Mouse (Mus musculus): ENCODE data around the gene Nme6. TPM values are rescaled to one million over a fixed set of nuclear protein-coding genes. Genes with fewer than 3 reads are reported as not detected.

Nme6 gene
- polyA plus RNA-seq, 1 experiment from 2014 or later, result 60.8 TPM

DNA sequence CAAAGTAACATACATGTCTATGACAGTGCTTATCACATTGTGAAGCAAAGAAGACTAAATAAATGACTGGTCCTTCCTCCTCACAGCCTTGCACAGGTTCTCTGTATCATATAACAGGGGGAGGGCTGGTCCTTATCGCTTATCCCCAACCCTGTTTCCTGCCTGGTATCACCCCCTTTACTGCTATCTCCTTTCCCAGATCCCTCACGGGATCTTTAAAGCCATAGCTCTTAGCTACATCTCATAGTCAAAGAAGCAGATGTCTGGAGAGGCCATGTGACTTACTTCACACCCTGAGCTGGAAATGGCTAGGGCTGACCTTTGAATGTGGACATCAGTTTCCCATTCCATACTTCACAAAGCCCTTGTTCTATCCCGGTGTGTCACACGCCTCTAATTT is 6.8 kb upstream of the Nme6 start:
- no peaks in the 10 kb centered on the region for H3K9me3 ChIP-seq (replicated peaks)
- H3K36me3 ChIP-seq, result peaks cover 11% of the 10 kb centered on the region; the same call in 1 of the 2 replicates
- no peak overlapping the region for H3K9ac ChIP-seq
- H3K4me3 ChIP-seq (replicated peaks), result no peak overlapping the region
- no peaks in the 10 kb centered on the region for H3K27me3 ChIP-seq
- ATAC-seq (ENCODE audit: insufficient number of reproducible peaks, low FRiP score, low TSS enrichment, low read depth), result no peak
- 65% methylated on average over 4 of the region's 4 CpGs for WGBS
- H3K4me1 ChIP-seq, result no peaks in the 10 kb centered on the region
- H3K27ac ChIP-seq (replicated peaks), result no peak overlapping the region
- H3K4me2 ChIP-seq (replicated peaks), result no peak overlapping the region

DNA sequence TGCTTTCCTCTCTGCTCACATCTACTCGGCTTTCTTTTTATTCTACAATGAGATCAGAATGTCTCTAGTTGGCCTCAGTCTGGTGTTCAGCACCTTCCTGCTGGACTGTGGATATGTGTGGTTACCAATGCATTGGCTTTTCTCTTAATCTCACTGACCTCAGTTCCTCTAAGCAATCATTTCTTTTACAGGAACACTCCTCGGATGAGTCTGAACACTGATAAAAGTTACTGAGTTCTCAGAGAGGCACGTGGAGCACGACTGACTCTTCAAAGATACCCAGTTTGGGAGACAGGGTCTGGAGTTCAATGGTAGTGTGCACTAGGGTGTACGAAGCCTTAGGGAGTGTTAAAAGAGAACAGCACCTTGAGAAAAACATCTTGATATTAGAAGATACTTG is 6.4 kb upstream of the Nme6 start:
- Histone ChIP-seq H3K27me3 (no peaks in the 10 kb centered on the region), H3K36me3 (peaks cover 11% of the 10 kb centered on the region; the same call in 1 of the 2 replicates), H3K4me2 (replicated peaks) (no peak overlapping the region), H3K9ac (no peak overlapping the region), H3K9me3 (replicated peaks) (no peaks in the 10 kb centered on the region), H3K4me3 (replicated peaks) (no peak overlapping the region), H3K27ac (replicated peaks) (no peak overlapping the region), H3K4me1 (no peaks in the 10 kb centered on the region)
- no peak for ATAC-seq (ENCODE audit: insufficient number of reproducible peaks, low FRiP score, low TSS enrichment, low read depth)
- 75% methylated on average over 5 of the region's 5 CpGs for WGBS

DNA sequence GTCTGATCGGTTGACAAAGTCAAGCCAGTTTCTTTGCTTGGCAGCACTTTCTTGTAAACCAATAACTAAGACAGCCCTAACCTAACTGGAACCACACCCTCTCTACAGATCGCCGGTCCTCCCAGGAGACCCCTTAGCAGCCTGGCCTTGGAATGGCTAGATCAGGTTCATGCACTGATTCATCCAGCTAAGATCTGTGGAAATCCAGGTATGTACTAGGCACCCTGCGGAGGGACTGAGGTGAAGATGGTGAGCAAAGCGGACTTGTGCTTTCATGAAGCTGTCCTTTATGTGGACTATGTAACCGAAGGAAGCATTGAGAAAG is 501 bp downstream of the Nme6 start:
- peak overlapping the region; percentile 89; the same call in 1 of the 2 replicates for H3K27ac ChIP-seq (replicated peaks)

DNA sequence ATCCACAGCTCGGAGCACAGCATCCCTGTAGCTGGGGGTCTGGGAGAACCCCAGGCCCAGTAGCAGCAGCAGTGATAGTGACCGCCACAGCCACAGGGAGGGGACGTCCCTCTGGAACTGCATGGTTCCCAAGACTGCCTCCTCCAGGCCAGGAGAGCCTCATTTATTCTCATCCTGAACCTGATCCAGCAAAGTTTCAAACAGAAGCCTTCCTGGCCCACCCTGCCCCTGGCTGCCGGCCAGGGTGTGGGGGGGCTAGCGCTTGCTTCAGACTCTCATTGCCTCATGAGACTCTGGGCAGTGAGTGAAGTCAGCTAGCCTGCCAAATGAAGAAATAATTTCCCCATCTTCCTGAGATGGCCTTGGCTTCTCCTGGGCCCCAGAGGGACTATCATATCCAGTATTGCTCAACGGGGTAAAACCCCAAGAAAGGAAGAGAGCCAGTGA is 16.8 kb downstream of the Nme6 start, which contains the start of gene Camp:
Gene Camp (minus strand): TSS at position 306 of the 447 bp plus-strand sequence.
- Histone ChIP-seq H3K27ac (replicated peaks) (no peak within 1 kb of the TSS), H3K4me3 (replicated peaks) (no peak within 1 kb of the TSS), H3K27me3 (no peaks in the 10 kb centered on the region), H3K36me3 (peaks cover 4% of the 10 kb centered on the region), H3K9ac (no peak within 1 kb of the TSS), H3K9me3 (replicated peaks) (no peaks in the 10 kb centered on the region), H3K4me2 (replicated peaks) (no peak within 1 kb of the TSS), H3K4me1 (peaks cover 7% of the 10 kb centered on the region)
- WGBS, result 57% methylated on average over 6 of the region's 6 CpGs
- peak; percentile 17; the same call in 1 of the 2 replicates for ATAC-seq (ENCODE audit: insufficient number of reproducible peaks, low FRiP score, low TSS enrichment, low read depth)

More for the DNA sequence above, 501 bp downstream of the Nme6 start:
- Histone ChIP-seq H3K9ac (peak overlapping the region; percentile 64), H3K9me3 (replicated peaks) (no peaks in the 10 kb centered on the region), H3K36me3 (peaks cover 30% of the 10 kb centered on the region), H3K4me1 (peaks cover 12% of the 10 kb centered on the region), H3K27me3 (no peaks in the 10 kb centered on the region), H3K4me3 (replicated peaks) (peak overlapping the region; percentile 71), H3K4me2 (replicated peaks) (peak overlapping the region; percentile 85)
- WGBS, result 7% methylated on average over 6 of the region's 6 CpGs
- ATAC-seq (ENCODE audit: insufficient number of reproducible peaks, low FRiP score, low TSS enrichment, low read depth), result peak; percentile 25; the same call in 1 of the 2 replicates

DNA sequence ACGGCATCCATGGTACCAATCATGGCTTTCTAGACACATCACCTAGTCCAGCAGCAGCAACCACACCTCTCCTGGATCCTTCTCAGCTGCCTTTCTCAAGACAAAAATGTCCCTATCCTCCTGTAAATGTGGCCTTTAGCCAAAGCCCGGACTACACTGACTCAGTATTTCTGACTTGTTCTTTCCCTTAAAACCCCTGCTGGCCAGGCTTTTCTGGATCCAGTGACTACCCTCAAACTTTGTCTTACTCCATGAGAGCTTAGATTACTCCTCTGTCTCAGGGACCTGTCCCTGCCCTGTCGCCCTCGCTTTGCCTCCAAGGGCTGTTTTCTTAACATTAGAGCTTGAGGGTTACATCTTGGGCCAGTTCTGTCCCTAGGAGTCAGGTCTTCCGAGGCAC is 17.6 kb downstream of the Nme6 start:
- H3K27me3 ChIP-seq, result no peaks in the 10 kb centered on the region
- ATAC-seq (ENCODE audit: insufficient number of reproducible peaks, low FRiP score, low TSS enrichment, low read depth), result no peak
- H3K27ac ChIP-seq (replicated peaks), result no peak overlapping the region
- peaks cover 3% of the 10 kb centered on the region; the same call in 1 of the 2 replicates for H3K36me3 ChIP-seq
- peaks cover 7% of the 10 kb centered on the region for H3K4me1 ChIP-seq
- H3K9ac ChIP-seq, result no peak overlapping the region
- H3K4me3 ChIP-seq (replicated peaks), result no peak overlapping the region
- no peak overlapping the region for H3K4me2 ChIP-seq (replicated peaks)
- WGBS, result 82% methylated on average over 5 of the region's 5 CpGs
- no peaks in the 10 kb centered on the region for H3K9me3 ChIP-seq (replicated peaks)

DNA sequence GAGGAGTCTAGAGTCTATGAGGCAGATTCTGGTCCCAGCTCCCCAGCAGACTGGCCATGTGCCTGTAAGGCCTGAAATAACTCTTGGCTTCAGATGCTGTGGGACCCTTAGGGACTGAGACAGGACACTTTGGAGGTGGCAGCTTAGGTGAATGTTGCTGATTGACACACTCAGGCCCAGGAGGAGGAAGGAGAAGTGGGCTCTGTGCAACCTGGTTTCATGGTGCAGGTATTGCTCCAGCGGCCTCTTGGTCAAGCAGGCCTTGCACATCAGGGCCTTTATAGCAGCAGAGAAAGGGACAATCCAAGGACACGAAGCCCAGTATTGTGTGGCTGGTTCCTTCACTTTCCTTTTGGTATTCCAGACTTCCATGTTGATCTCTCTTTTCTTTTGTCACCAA is 21.8 kb downstream of the Nme6 start:
- no peak overlapping the region for H3K4me2 ChIP-seq (replicated peaks)
- no peaks in the 10 kb centered on the region for H3K9me3 ChIP-seq (replicated peaks)
- H3K9ac ChIP-seq, result no peak overlapping the region
- no peak overlapping the region for H3K4me3 ChIP-seq (replicated peaks)
- peaks cover 3% of the 10 kb centered on the region for H3K4me1 ChIP-seq
- WGBS, result 86% methylated on average over 2 of the region's 2 CpGs
- no peak overlapping the region for H3K27ac ChIP-seq (replicated peaks)
- H3K36me3 ChIP-seq, result no peaks in the 10 kb centered on the region
- no peak for ATAC-seq (ENCODE audit: insufficient number of reproducible peaks, low FRiP score, low TSS enrichment, low read depth)
- no peaks in the 10 kb centered on the region for H3K27me3 ChIP-seq

DNA sequence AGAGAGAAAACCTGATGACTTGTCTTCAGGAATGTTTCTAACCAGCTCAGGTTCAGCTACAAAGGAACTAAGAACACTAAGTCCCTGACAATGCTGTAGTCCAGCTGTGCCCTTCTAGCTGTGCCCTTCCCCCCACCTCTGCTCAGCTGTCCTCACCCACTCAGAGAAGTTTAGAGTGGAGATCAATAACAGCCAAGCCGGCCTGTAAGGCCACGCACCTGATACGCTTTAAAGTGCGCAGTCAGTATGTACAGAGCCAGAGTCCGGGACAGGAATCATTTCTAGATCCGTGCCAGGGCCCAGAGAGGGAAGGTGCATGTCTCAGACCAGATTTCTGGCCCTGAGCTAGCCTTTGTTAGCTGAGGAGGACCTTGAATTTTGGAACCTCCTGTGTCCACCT is 23.4 kb downstream of the Nme6 start:
- Histone ChIP-seq H3K9ac (no peak overlapping the region), H3K36me3 (no peaks in the 10 kb centered on the region), H3K27ac (replicated peaks) (no peak overlapping the region), H3K4me2 (replicated peaks) (no peak overlapping the region), H3K27me3 (no peaks in the 10 kb centered on the region), H3K4me3 (replicated peaks) (no peak overlapping the region), H3K9me3 (replicated peaks) (no peaks in the 10 kb centered on the region), H3K4me1 (no peaks in the 10 kb centered on the region)
- 72% methylated on average over 6 of the region's 6 CpGs for WGBS
- ATAC-seq (ENCODE audit: insufficient number of reproducible peaks, low FRiP score, low TSS enrichment, low read depth), result no peak

DNA sequence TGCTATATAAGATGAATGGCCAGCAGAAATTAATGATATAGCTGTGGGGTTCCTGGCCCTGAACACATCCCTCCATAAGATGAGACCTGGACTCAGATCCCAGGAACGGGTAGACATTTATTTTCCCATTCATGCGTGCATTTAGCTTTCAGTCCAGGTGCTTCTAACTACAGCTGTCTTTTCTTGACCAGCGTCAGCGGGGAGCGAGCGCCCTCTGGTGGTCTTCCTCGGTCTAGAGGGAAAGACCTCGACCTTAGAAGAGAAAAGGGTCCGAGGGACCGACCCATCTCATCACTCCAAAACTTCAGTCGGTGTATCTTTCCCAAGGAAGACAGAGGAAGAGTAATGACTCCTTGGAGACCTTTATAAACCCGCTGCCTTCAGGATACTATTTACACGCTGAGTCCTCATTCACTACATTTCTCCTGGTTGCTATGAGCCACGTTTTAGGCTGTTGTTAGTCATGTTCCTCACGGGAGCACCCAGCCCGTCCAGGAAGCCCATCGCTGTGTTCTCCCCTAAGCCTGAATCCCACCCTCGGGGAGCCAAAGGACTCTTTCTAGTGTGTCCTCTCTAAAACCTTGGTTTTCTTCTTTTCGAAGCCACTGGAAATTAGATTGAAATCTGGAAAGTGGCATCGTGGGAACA is 30.0 kb downstream of the Nme6 start:
- Histone ChIP-seq H3K4me1 (no peaks in the 10 kb centered on the region), H3K4me2 (replicated peaks) (peak overlapping the region; percentile 37), H3K27ac (replicated peaks) (no peak overlapping the region), H3K9ac (no peak overlapping the region), H3K4me3 (replicated peaks) (no peak overlapping the region), H3K36me3 (no peaks in the 10 kb centered on the region), H3K27me3 (no peaks in the 10 kb centered on the region), H3K9me3 (replicated peaks) (no peaks in the 10 kb centered on the region)
- WGBS, result 15% methylated on average over 20 of the region's 20 CpGs
- ATAC-seq (ENCODE audit: insufficient number of reproducible peaks, low FRiP score, low TSS enrichment, low read depth), result no peak

DNA sequence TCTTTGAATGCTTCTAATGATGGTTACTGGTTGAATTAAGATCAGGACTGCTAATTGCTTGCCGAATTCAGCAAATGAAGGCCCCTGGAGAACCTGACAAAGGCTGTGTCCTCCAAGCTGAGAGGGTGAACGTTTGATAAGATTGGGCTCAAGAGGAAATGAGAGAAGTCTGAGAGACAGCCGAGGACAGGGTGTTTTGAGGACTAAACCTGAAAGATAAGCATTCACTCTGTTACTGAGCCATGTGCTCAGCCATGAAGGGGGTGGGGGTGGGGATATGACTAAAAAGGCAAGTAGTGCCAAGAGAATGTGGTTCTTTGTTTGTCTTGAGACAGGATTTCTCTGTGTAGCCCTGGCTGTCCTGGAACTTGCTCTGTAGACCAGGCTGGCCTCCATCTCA is 30.5 kb downstream of the Nme6 start:
- H3K4me3 ChIP-seq (replicated peaks), result no peak overlapping the region
- H3K27me3 ChIP-seq, result no peaks in the 10 kb centered on the region
- H3K9me3 ChIP-seq (replicated peaks), result no peaks in the 10 kb centered on the region
- no peak overlapping the region for H3K27ac ChIP-seq (replicated peaks)
- WGBS, result 47% methylated on average over 3 of the region's 3 CpGs
- H3K4me1 ChIP-seq, result no peaks in the 10 kb centered on the region
- ATAC-seq (ENCODE audit: insufficient number of reproducible peaks, low FRiP score, low TSS enrichment, low read depth), result no peak
- no peak overlapping the region for H3K9ac ChIP-seq
- H3K4me2 ChIP-seq (replicated peaks), result peak overlapping the region; percentile 37; the same call in 1 of the 2 replicates
- H3K36me3 ChIP-seq, result no peaks in the 10 kb centered on the region

DNA sequence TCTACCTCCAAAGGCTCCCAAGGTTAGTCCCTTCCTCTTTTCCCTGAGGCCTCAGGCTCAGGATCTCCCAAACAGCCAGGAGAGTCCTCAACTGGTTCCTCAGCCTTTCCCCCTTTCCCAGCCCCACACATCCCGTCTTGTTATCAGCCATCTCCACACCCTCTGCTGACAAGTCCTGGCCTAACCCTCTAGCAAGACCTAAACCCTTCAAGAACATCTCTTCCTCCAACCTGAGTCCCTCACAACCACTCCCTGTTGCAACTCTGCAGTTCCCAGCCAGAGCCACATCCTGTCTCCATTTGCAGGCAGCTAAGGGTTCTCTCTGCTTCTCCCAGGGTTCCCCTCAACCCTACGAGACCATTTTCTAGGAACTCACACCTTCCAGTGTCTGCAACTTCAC is 33.7 kb downstream of the Nme6 start:
- H3K4me3 ChIP-seq (replicated peaks), result no peak overlapping the region
- no peak for ATAC-seq (ENCODE audit: insufficient number of reproducible peaks, low FRiP score, low TSS enrichment, low read depth)
- 65% methylated on average over 2 of the region's 2 CpGs for WGBS

DNA sequence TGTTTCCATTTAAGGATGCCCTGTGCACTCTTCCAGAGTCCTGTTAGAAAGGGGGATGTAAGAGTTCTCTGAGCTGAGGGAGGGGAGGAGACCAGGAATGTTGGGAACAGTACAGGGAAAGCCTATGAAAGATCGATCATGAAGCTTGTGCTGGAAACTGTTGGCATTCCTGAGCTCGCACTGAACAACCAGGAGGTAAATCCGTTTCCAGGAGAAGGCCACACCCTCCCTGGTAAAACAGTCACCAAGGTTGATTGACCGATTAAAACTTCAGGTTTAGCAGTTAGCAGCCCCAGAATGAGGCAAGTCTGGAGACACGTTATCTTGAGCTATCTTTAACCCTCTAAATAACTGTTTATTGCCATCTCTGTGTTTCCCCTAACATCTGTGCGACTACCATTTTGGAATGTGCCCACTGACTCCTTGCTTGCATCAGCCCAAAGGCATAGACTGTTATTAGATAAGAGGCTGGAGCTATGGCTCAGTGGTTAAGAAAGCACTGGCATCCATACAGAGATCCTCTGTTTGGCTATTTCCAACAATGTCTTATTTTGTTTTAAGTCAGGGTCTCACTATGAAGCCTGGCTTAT is 38.5 kb downstream of the Nme6 start:
- Histone ChIP-seq H3K27me3 (no peaks in the 10 kb centered on the region), H3K9ac (no peak overlapping the region), H3K27ac (replicated peaks) (no peak overlapping the region), H3K36me3 (no peaks in the 10 kb centered on the region), H3K4me1 (no peaks in the 10 kb centered on the region), H3K9me3 (replicated peaks) (no peaks in the 10 kb centered on the region), H3K4me3 (replicated peaks) (no peak overlapping the region), H3K4me2 (replicated peaks) (no peak overlapping the region)
- 30% methylated on average over 6 of the region's 6 CpGs for WGBS
- ATAC-seq (ENCODE audit: insufficient number of reproducible peaks, low FRiP score, low TSS enrichment, low read depth), result no peak

More for the DNA sequence above, 33.7 kb downstream of the Nme6 start:
- Histone ChIP-seq H3K4me1 (no peaks in the 10 kb centered on the region), H3K36me3 (no peaks in the 10 kb centered on the region), H3K27ac (replicated peaks) (no peak overlapping the region), H3K9me3 (replicated peaks) (no peaks in the 10 kb centered on the region), H3K9ac (no peak overlapping the region), H3K4me2 (replicated peaks) (no peak overlapping the region), H3K27me3 (no peaks in the 10 kb centered on the region)

Data from embryonic facial prominence, embryonic 15.5 days (tissue).